Mouse (Mus musculus): ENCODE results near the gene Kmt2e. TPM values are rescaled to one million over a fixed set of nuclear protein-coding genes. Genes with fewer than 3 reads are reported as not detected.

The Kmt2e gene
- total and polyA plus RNA-seq, 3 experiments, result 16.2 to 75.6 (median 29.3) TPM

DNA sequence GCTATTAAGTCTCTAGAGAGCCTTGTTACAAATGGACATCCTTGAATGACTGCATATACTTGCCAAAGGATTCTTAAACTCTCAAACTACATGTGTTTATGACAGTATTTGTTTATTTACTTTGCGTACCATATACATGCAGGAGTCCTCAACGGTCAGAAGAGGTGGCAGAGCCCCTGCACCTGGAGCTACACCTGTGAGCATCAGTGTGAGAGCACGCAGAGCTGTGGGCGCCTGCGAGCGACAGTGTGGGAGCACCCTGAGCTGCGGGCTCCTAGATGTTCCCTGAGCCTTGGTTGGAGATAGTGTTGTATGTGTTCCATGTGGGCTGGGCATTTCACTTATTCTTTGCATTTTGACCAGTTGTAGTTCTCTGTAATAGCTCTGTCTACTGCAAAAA, 42.5 kb upstream of the Kmt2e start:
- Histone ChIP-seq H3K9me3 (replicated peaks; ENCODE audit: insufficient read depth, low read length) (no peaks in the 10 kb centered on the region), H3K79me2 (ENCODE audit: control insufficient read depth, insufficient read depth, low read length, poor library complexity) (no peaks in the 10 kb centered on the region), H3K9ac (ENCODE audit: control insufficient read depth, low read depth, low read length, poor library complexity, severe bottlenecking) (no peak overlapping the region), H3K4me1 (ENCODE audit: control insufficient read depth in 1 of 2, insufficient read depth in 2 of 2, low read length in 2 of 2) (peaks cover 0 to 7% of the 10 kb centered on the region in 2 experiments; a peak in 2 of 4 replicates), H3K27me3 (ENCODE audit: control insufficient read depth in 1 of 2, insufficient read depth in 2 of 2, low read length in 2 of 2) (peaks cover 3% of the 10 kb centered on the region in 2 experiments; a peak in 2 of 4 replicates), H3K36me3 (ENCODE audit: control insufficient read depth in 1 of 2, insufficient read depth in 2 of 2, low read length in 2 of 2) (peaks cover 0 to 4% of the 10 kb centered on the region in 2 experiments; a peak in 2 of 4 replicates), H3K27ac (ENCODE audit: control insufficient read depth, low read depth, low read length) (no peak overlapping the region), H3K4me3 (ENCODE audit: control insufficient read depth in 1 of 2, insufficient read depth in 1 of 2, low read depth in 2 of 2, low read length in 2 of 2) (no peak overlapping the region)
- TF ChIP-seq MYB (IDR thresholded peaks at IDR 0.05; ENCODE audit: low read depth, low read length) (no peak), CTCF (IDR thresholded peaks at IDR 0.05 in 2 of 3, conservative IDR thresholded peaks at IDR 0.05 in 1 of 3; ENCODE audit: control insufficient read depth in 1 of 3, insufficient read depth in 1 of 3, low read depth in 2 of 3, low read length in 3 of 3, poor library complexity in 1 of 3, severe bottlenecking in 1 of 3) (no peak), RCOR1 (IDR thresholded peaks at IDR 0.05; ENCODE audit: low read depth, low read length) (no peak)
- no peak for DNase-seq (ENCODE audit: low read depth, low spot score)

- TF ChIP-seq MYB (IDR thresholded peaks at IDR 0.05; ENCODE audit: low read depth, low read length), result no peak
- TF ChIP-seq SIN3A (IDR thresholded peaks at IDR 0.05; ENCODE audit: low read length), result no peak
- TF ChIP-seq POLR2AphosphoS2 (IDR thresholded peaks at IDR 0.05; ENCODE audit: low read length), result no peak
- TF ChIP-seq CHD1 (IDR thresholded peaks at IDR 0.05; ENCODE audit: low read depth, low read length), result no peak
- TF ChIP-seq ZMIZ1 (IDR thresholded peaks at IDR 0.05; ENCODE audit: low read depth, low read length), result no peak
- TF ChIP-seq BHLHE40 (IDR thresholded peaks at IDR 0.05; ENCODE audit: borderline replicate concordance, low read depth, low read length), result no peak
- TF ChIP-seq USF1 (IDR thresholded peaks at IDR 0.05; ENCODE audit: low read depth, low read length), result no peak
- no peak for TF ChIP-seq MEF2A (IDR thresholded peaks at IDR 0.05; ENCODE audit: extremely low read depth, insufficient replicate concordance, low read depth, low read length, poor library complexity, severe bottlenecking)
- no peak for TF ChIP-seq GABPA (IDR thresholded peaks at IDR 0.05; ENCODE audit: low read depth, low read length)
- no peak for TF ChIP-seq EP300 (IDR thresholded peaks at IDR 0.05; ENCODE audit: low read depth in 1 of 2, low read length in 2 of 2)
- TF ChIP-seq TBP (IDR thresholded peaks at IDR 0.05; ENCODE audit: low read depth, low read length), result no peak
- TF ChIP-seq MAX (IDR thresholded peaks at IDR 0.05; ENCODE audit: low read length), result no peak
- TF ChIP-seq NRF1 (IDR thresholded peaks at IDR 0.05; ENCODE audit: insufficient read depth, low read depth, low read length, poor library complexity, severe bottlenecking), result no peak
- no peak for TF ChIP-seq E2F4 (IDR thresholded peaks at IDR 0.05; ENCODE audit: borderline replicate concordance, low read depth, low read length)
- no peak for TF ChIP-seq HCFC1 (IDR thresholded peaks at IDR 0.05; ENCODE audit: low read depth, low read length)
- no peak for TF ChIP-seq MAFK (IDR thresholded peaks at IDR 0.05; ENCODE audit: borderline replicate concordance, low read depth, low read length)
- H3K79me2 ChIP-seq (ENCODE audit: control insufficient read depth, insufficient read depth, low read length, poor library complexity), result no peaks in the 10 kb centered on the region
- peaks cover 0 to 3% of the 10 kb centered on the region in 2 experiments; a peak in 1 of 4 replicates for H3K4me1 ChIP-seq (ENCODE audit: control insufficient read depth in 1 of 2, insufficient read depth in 2 of 2, low read length in 2 of 2)
- no peak overlapping the region for H3K9ac ChIP-seq (ENCODE audit: control insufficient read depth, low read depth, low read length, poor library complexity, severe bottlenecking)
- H3K27ac ChIP-seq (ENCODE audit: control insufficient read depth, low read depth, low read length), result no peak overlapping the region
- DNase-seq (ENCODE audit: low read depth, low spot score), result no peak
- no peaks in the 10 kb centered on the region for H3K36me3 ChIP-seq (ENCODE audit: control insufficient read depth in 1 of 2, insufficient read depth in 2 of 2, low read length in 2 of 2)
- H3K27me3 ChIP-seq (ENCODE audit: control insufficient read depth in 1 of 2, insufficient read depth in 2 of 2, low read length in 2 of 2), result peaks cover 3% of the 10 kb centered on the region in 2 experiments; a peak in 2 of 4 replicates
- H3K4me3 ChIP-seq (ENCODE audit: control insufficient read depth in 1 of 2, insufficient read depth in 1 of 2, low read depth in 2 of 2, low read length in 2 of 2), result no peak overlapping the region
- no peaks in the 10 kb centered on the region for H3K9me3 ChIP-seq (replicated peaks; ENCODE audit: insufficient read depth, low read length)
Measured at GRCm38 (mm10) chr5:23393870-23394269, 40.4 kb upstream of the Kmt2e start.
